Mouse (Mus musculus) layer of hippocampus, postnatal 36 days (tissue): ENCODE results near the gene Sec61b. TPM values are rescaled to one million over a fixed set of nuclear protein-coding genes. Genes with fewer than 3 reads are reported as not detected.

Experiments
- DNase-seq, 2 experiments: peaks; one replicate each; pipeline ENCODE4 v3.0.0; 2022
- total RNA-seq, 2 experiments: library from RNA; stranded (reverse); gene quantifications; 2 replicates each; pipeline ENCODE4 v1.2.3; 2021

The Sec61b gene
- total RNA-seq, 2 experiments from 2014 or later, result 52.2 to 54.5 TPM

GRCm38 (mm10) chr4:47491243-47491642 lies 16.8 kb downstream of the Sec61b start:
- DNase-seq, result no peak

- no peak for DNase-seq
Measured at GRCm38 (mm10) chr4:47492311-47493086, 18.0 kb downstream of the Sec61b start.

GRCm38 (mm10) chr4:47493456-47493855 lies 19.0 kb downstream of the Sec61b start:
- DNase-seq, result no peak

- DNase-seq, result no peak
Measured at GRCm38 (mm10) chr4:47494137-47494536, 19.7 kb downstream of the Sec61b start.

- no peak for DNase-seq
Measured at GRCm38 (mm10) chr4:47494686-47495085, 20.2 kb downstream of the Sec61b start.

GRCm38 (mm10) chr4:47497811-47498385 lies 23.4 kb downstream of the Sec61b start:
- DNase-seq, result no peak

- no peak for DNase-seq
Measured at GRCm38 (mm10) chr4:47499121-47499545, 24.7 kb downstream of the Sec61b start.

- peak; percentile 23 to 24 for DNase-seq
Measured at GRCm38 (mm10) chr4:47502546-47502971, 28.1 kb downstream of the Sec61b start.

GRCm38 (mm10) chr4:47503045-47503444 lies 28.6 kb downstream of the Sec61b start:
- no peak for DNase-seq

- no peak for DNase-seq
Measured at GRCm38 (mm10) chr4:47504841-47505517, 30.5 kb downstream of the Sec61b start.

- peak; percentile 56 to 58 for DNase-seq
Measured at GRCm38 (mm10) chr4:47518551-47519181, 44.2 kb downstream of the Sec61b start.

GRCm38 (mm10) chr4:47520076-47520475 lies 45.6 kb downstream of the Sec61b start:
- no peak for DNase-seq

GRCm38 (mm10) chr4:47521884-47522605 lies 47.6 kb downstream of the Sec61b start:
- peak; percentile 34 to 55 for DNase-seq

GRCm38 (mm10) chr4:47529866-47530265 lies 55.4 kb downstream of the Sec61b start:
- no peak for DNase-seq

Other genes starting within 250 kb of the Sec61b start
- 10 to 100 TPM; 25.3 to 25.9 TPM for gene Tgfbr1, start 121.4 kb upstream of the Sec61b start, total RNA-seq
- gene Alg2, start 325 bp upstream of the Sec61b start, total RNA-seq, result 100 to 1,000 TPM; 135 to 140 TPM